Mouse (Mus musculus) small intestine, adult 2 months (tissue): ENCODE data around the gene Mbtps1.

Experiments used
- CTCF ChIP-seq: fragments of 200-500 bp; IDR thresholded peaks from 2 replicates; pipeline ENCODE4 v1.5.1; 2012; ENCODE audit warnings: low read depth, mild to moderate bottlenecking, control low read depth, inconsistent platforms, low read length, moderate library complexity, mixed read lengths; ENCODE audit not compliant: insufficient replicate concordance, insufficient read length; ENCODE audit errors: extremely low read depth
- POLR2A ChIP-seq: fragments of 200-500 bp; IDR thresholded peaks from 2 replicates; pipeline ENCODE4 v1.6.1; 2012; ENCODE audit warnings: low read depth, mild to moderate bottlenecking, control low read depth, inconsistent platforms, low read length, moderate library complexity

- TF ChIP-seq POLR2A, result no peak
- TF ChIP-seq CTCF, result no peak
Measured at GRCm38 (mm10) chr8:119568951-119569350, 10.4 kb upstream of the Mbtps1 start.
